Mouse (Mus musculus) megakaryocyte, embryonic 14.5 days (primary cell): ENCODE results near the gene Zbtb5.

ENCODE experiments used
- FLI1 ChIP-seq: IDR thresholded peaks from 2 replicates; pipeline ENCODE4 v1.6.1; 2012; ENCODE audit warnings: low read length, inconsistent platforms, mixed read lengths
- GATA1 ChIP-seq: IDR thresholded peaks from 3 replicates; pipeline ENCODE4 v1.6.1; 2012; ENCODE audit warnings: mixed read lengths, low read length, inconsistent platforms, borderline replicate concordance

DNA sequence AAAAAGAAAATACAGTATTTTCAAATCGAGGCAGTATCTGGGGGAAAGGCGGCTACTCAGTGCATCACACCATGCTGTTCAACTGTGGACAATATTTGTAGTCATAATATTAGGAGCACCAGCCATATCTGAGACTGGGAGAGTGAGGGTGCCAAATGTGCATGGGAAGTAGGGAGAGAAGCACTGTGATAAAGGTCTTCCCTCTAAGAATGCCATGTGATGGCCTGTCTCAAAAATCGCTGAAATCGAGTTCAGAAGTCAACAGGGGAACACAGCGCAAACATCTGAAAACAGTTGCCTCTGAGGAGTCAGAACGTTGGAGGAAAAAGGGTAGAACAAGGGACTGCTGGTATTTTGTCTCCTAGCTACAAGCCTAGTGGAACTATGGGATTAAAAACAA is 12.2 kb downstream of the Zbtb5 start:
- no peak for TF ChIP-seq GATA1
- TF ChIP-seq FLI1, result no peak
